Mouse (Mus musculus) bone marrow macrophage, adult 2 months (primary cell): ENCODE data around the gene Slc25a17.

Experiments
- CTCF ChIP-seq: IDR thresholded peaks from 2 replicates; pipeline ENCODE4 v1.5.1; 2012; ENCODE audit warnings: low read depth, mild to moderate bottlenecking, low read length, moderate library complexity
- POLR2A ChIP-seq: IDR thresholded peaks from 2 replicates; pipeline ENCODE4 v1.6.1; 2012; ENCODE audit warnings: mild to moderate bottlenecking, low read depth, low read length, borderline replicate concordance

- TF ChIP-seq CTCF (no peak), POLR2A (no peak)
Observed at GRCm38 (mm10) chr15:81336466-81336865, 24.1 kb downstream of the Slc25a17 start.
